Mouse (Mus musculus) cortical plate, adult 2 months (tissue): ENCODE results near the gene Cd47.

ENCODE experiments used
- CTCF ChIP-seq: fragments of 200-500 bp; IDR thresholded peaks from 2 replicates; pipeline ENCODE4 v1.5.1; 2011; ENCODE audit warnings: mild to moderate bottlenecking, control low read depth, low read length; ENCODE audit not compliant: insufficient read depth; ENCODE audit errors: extremely low read depth
- POLR2A ChIP-seq: fragments of 200-500 bp; IDR thresholded peaks from 2 replicates; pipeline ENCODE4 v1.6.1; 2011; ENCODE audit warnings: mild to moderate bottlenecking, low read length, control low read depth; ENCODE audit not compliant: insufficient read depth; ENCODE audit errors: extremely low read depth

GRCm38 (mm10) chr16:49889031-49889655, 88.8 kb downstream of the Cd47 start:
- TF ChIP-seq POLR2A: no peak
- TF ChIP-seq CTCF: no peak
